Mouse (Mus musculus) embryonic facial prominence, embryonic 12.5 days (tissue): ENCODE results near the gene Cxcl9. TPM values are rescaled to one million over a fixed set of nuclear protein-coding genes. Genes with fewer than 3 reads are reported as not detected.

Experiments used
- ATAC-seq: fragments of 200-750 bp; cut with Nextera tagmentation; 2 replicates; pipeline ENCODE4 v1.8.0; 2017; ENCODE audit not compliant: insufficient number of reproducible peaks, insufficient read depth, low FRiP score, low TSS enrichment
- H3K27ac ChIP-seq: fragments of 300-500 bp; sonication (generic); 2 replicates; pipeline ENCODE4 v1.5.1; 2016; ENCODE audit warnings: mild to moderate bottlenecking
- H3K27me3 ChIP-seq: fragments of 300-500 bp; sonication (generic); 2 replicates; pipeline ENCODE4 v1.6.1; 2016; ENCODE audit warnings: mild to moderate bottlenecking, moderate library complexity
- H3K36me3 ChIP-seq: fragments of 300-500 bp; sonication (generic); 2 replicates; pipeline ENCODE4 v1.6.1; 2016; ENCODE audit warnings: mild to moderate bottlenecking
- H3K4me1 ChIP-seq: fragments of 300-500 bp; sonication (generic); 2 replicates; pipeline ENCODE4 v1.6.1; 2016
- H3K4me2 ChIP-seq: fragments of 300-500 bp; sonication (generic); replicated peaks from 2 replicates; pipeline ENCODE4 v1.6.1; 2016; ENCODE audit warnings: mild to moderate bottlenecking, moderate library complexity
- H3K4me3 ChIP-seq: fragments of 300-500 bp; sonication (generic); 2 replicates; pipeline ENCODE4 v1.5.1; 2016; ENCODE audit warnings: mild to moderate bottlenecking
- H3K9ac ChIP-seq: fragments of 300-500 bp; sonication (generic); 2 replicates; pipeline ENCODE4 v1.6.1; 2016; ENCODE audit warnings: mild to moderate bottlenecking, moderate library complexity
- H3K9me3 ChIP-seq: fragments of 300-500 bp; sonication (generic); 2 replicates; pipeline ENCODE4 v1.6.1; 2016; ENCODE audit warnings: mild to moderate bottlenecking, moderate library complexity
- WGBS: fragments of 180-500 bp; shearing (Covaris S2); methylation state at CpG from one replicate; pipeline ENCODE4 v1.1.7; 2016; 5-methylcytosine and 5-hydroxymethylcytosine counted together
- polyA plus RNA-seq: library from polyadenylated mRNA; unstranded; fragments of >200 nt; fragmentation: Nextera tagmentation; extraction: Ambion mirVana; gene quantifications from 2 replicates; pipeline ENCODE4 v1.2.1, GENCODE M21; 2016

Cxcl9 gene
- polyA plus RNA-seq, 1 experiment from 2014 or later, result not detected

DNA sequence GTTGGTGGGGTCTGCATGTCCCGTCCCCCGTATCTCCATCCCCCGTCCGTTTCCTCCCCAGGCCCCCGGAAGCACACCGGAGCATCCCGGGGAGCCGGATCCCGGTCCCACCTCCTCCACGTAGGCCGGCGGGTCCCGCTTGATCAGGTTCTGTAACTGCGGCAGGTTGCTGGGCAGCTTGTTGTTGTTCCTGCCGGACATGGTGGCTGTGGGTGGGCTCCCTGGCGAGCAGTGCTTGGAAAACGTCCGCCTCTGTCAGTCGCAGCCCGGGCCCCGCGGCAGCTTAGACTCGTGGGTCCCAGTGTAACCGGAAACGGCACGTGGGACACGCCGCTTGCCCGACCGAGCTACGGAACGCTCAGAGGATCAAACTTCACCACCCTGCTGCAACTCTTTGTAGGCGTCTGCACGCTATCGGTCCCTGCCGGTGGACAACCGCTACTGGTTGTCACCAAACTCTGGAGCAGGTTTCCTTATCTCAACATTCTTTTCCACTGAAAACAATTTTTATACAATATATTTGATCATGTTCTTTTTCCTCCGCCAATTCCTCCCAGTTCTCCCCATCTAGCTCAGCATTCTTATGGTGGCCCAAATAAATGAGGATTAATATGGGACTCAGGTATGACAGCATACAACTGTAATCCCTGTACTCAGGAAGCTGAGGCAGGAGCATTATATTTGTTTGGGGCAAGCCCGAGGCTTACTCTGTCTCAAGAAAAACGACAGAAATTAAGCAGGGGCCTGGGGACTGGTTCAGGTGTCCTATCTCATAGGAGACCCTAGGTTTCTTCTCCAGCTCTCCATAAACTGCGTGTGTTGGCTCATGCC is 18.0 kb downstream of the Cxcl9 start, which contains the start of gene Sdad1:
Gene Sdad1 (minus strand): TSS at position 799 of the 831 bp plus-strand sequence.
- 3% methylated on average over 41 of the region's 41 CpGs for whole genome bisulfite sequencing
- peak within 1 kb of the TSS; percentile 52; the same call in 1 of the 2 replicates for H3K27ac ChIP-seq
- H3K36me3 ChIP-seq, result peaks cover 9% of the 10 kb centered on the region; the same call in 1 of the 2 replicates
- no peaks in the 10 kb centered on the region for H3K27me3 ChIP-seq
- peak within 1 kb of the TSS; percentile 78 for H3K9ac ChIP-seq
- peaks cover 8% of the 10 kb centered on the region for H3K4me1 ChIP-seq
- H3K4me3 ChIP-seq, result peak within 1 kb of the TSS; percentile 88
- no peaks in the 10 kb centered on the region for H3K9me3 ChIP-seq
- peak within 1 kb of the TSS; percentile 64 for H3K4me2 ChIP-seq
- peak; percentile 91 for ATAC-seq

DNA sequence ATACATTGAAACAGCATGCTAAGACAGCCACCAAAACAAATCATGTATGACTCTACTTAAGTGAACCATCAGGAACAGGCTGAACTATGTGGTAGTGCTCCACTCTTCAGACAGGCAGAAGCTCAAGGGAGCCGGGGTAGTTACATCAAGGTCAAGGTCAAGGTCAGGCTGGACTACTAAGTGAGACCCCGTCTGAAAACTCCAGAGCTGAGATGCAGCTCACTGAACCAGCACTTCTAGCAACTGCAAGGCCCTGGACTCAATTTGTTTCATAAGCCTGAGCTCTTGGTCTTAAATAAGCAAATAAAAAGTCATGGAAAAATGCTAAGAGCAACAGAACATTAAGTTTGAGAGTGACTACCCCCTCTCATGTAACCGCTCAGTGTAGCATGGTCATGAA is 23.6 kb downstream of the Cxcl9 start:
- peaks cover 61% of the 10 kb centered on the region for H3K36me3 ChIP-seq
- ATAC-seq, result no peak
- no peak overlapping the region for H3K4me3 ChIP-seq
- no peak overlapping the region for H3K9ac ChIP-seq
- 84% methylated on average over 3 of the region's 3 CpGs for WGBS
- H3K4me2 ChIP-seq, result no peak overlapping the region
- H3K9me3 ChIP-seq, result no peaks in the 10 kb centered on the region
- no peak overlapping the region for H3K27ac ChIP-seq
- H3K27me3 ChIP-seq, result no peaks in the 10 kb centered on the region
- peaks cover 8% of the 10 kb centered on the region for H3K4me1 ChIP-seq

DNA sequence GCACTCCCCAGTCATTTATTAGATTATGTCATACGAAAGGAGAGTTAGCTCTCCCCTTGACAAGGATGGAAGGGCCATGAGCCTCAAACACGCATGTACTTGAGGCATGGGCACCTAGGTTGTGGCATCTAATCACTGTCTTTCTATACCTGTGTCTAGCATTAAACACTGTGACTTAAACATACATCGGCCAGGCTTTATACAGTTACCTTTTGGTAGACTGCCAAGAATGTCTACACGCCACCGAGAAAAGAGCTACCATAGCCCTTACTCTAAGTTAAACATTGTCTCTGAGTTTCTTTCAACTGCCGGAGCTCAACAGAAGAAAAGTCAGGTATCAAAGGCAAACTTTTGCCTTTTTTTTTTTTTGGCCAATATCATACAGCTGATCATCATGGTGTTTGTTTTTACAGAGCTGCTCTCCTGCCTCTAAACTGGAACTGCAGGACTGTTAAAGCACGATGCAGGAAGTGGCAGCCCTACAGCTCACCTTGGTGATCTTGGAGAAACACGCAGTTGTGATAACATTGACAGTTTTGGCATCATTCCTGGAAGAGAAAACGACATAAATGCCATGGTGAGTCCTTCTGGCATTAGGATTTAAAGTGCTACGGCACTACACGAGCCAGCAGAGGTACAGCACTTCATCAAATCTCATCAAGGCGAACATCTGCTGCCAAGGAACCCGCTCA is 25.6 kb downstream of the Cxcl9 start:
- H3K4me1 ChIP-seq, result no peaks in the 10 kb centered on the region
- H3K27me3 ChIP-seq, result no peaks in the 10 kb centered on the region
- no peak overlapping the region for H3K4me2 ChIP-seq
- no peak for ATAC-seq
- WGBS, result 91% methylated on average over 13 of the region's 13 CpGs
- no peak overlapping the region for H3K9ac ChIP-seq
- no peaks in the 10 kb centered on the region for H3K9me3 ChIP-seq
- H3K36me3 ChIP-seq, result peaks cover 79% of the 10 kb centered on the region
- no peak overlapping the region for H3K27ac ChIP-seq
- H3K4me3 ChIP-seq, result no peak overlapping the region

DNA sequence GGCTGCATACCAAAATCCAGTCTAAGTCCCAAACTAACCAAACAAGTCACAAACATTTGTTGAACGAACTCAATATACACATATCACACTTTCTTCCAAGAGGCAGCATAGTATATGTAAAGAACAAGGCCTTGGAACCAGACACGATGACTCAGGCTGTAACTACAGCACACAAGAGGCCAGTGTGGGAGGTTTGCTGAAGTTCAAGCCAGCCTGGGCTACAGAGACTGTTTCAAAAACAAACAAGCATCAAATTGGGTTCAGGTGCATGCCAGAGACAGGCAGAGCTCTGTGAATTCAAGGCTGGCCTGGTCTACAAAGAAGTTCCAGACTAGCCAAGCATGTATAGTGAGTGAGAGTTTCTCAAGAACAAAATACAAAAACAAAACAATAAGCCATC is 33.4 kb downstream of the Cxcl9 start:
- 87% methylated on average over 2 of the region's 2 CpGs for WGBS
- no peak overlapping the region for H3K4me3 ChIP-seq
- ATAC-seq, result no peak
- no peaks in the 10 kb centered on the region for H3K27me3 ChIP-seq
- no peaks in the 10 kb centered on the region for H3K9me3 ChIP-seq
- peaks cover 92% of the 10 kb centered on the region for H3K36me3 ChIP-seq
- no peak overlapping the region for H3K4me2 ChIP-seq
- H3K4me1 ChIP-seq, result no peaks in the 10 kb centered on the region
- no peak overlapping the region for H3K27ac ChIP-seq
- H3K9ac ChIP-seq, result no peak overlapping the region

DNA sequence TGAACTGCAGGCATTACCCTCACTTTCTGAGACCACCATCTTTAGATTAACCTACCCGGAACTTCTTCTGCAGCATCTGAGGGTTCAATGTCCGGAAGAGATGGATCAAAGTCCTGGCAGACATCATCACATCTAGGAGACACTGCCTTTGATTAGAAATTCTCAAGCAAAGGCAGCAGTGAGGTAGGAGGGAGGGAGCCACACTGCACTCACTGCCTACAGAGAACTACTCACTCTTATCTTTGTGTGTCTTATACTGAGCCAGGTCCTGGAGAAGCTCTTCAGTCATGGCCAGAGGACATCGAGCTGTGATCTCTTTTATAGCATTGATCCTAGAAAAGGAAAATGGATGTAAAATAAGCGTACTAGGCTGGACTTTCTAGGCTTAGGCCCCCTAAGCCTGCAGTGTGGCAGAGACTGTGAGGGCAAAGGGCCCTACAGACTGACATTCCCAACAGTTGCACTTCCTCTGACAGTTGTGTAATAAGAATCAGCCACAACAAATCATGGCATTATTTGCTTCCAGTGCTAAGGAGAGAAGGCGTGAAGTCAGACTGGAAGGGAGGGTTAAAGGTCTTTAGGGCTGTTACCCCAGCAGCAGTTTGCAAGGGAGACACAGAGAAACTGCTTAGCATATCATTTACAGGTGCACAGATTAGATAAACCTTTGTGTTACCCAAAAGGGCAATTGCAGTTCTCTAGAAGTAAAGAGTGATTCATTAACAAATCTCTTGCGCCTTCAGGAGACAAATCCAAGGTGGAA is 36.0 kb downstream of the Cxcl9 start:
- no peaks in the 10 kb centered on the region for H3K9me3 ChIP-seq
- H3K4me3 ChIP-seq, result no peak overlapping the region
- 85% methylated on average over 6 of the region's 6 CpGs for WGBS
- H3K4me1 ChIP-seq, result no peaks in the 10 kb centered on the region
- no peaks in the 10 kb centered on the region for H3K27me3 ChIP-seq
- H3K4me2 ChIP-seq, result no peak overlapping the region
- H3K27ac ChIP-seq, result no peak overlapping the region
- H3K9ac ChIP-seq, result no peak overlapping the region
- H3K36me3 ChIP-seq, result peaks cover 91% of the 10 kb centered on the region
- no peak for ATAC-seq

DNA sequence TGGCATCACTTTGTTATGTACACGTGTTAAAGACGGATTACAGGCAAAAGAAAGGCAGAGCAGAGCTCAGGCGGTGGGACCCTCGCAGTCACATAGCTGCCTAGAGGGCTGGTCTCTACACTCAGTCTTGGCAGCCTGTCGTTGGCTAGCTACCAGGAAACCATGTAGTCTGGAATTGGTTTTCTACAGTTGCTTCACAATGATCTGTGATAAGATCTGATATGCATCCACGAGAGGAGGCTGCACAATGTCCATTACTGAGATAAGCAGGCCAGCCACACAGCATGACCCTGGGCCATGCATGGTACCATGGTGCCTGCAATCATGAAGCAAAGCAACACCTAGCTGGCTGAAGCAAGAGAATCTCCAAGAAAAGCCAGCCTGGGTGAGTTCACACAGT is 40.0 kb downstream of the Cxcl9 start:
- WGBS, result 85% methylated on average over 6 of the region's 6 CpGs
- H3K4me1 ChIP-seq, result no peaks in the 10 kb centered on the region
- H3K4me3 ChIP-seq, result no peak overlapping the region
- no peak overlapping the region for H3K27ac ChIP-seq
- no peak for ATAC-seq
- H3K9me3 ChIP-seq, result no peaks in the 10 kb centered on the region
- H3K27me3 ChIP-seq, result no peaks in the 10 kb centered on the region
- H3K9ac ChIP-seq, result no peak overlapping the region
- peaks cover 73% of the 10 kb centered on the region for H3K36me3 ChIP-seq
- no peak overlapping the region for H3K4me2 ChIP-seq

DNA sequence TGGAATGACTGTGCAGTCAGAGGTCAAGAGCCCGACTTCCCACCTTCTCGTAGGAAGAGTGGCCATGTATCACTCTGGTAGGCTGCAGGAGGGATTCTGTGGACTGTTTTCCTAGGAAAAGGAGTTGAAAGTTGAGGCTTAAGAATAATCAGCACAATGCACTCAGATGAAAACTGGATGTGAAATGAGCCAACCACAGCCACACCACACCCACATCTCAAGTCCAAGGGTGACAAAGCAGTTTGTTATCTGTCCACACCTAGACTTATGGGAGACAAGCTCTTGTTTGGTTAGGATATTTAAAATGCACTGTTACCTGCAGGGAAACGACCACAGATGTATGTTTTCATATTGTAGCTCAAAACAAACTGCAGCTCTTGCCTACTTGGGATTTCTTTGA is 44.8 kb downstream of the Cxcl9 start:
- H3K36me3 ChIP-seq, result peaks cover 28% of the 10 kb centered on the region
- H3K4me2 ChIP-seq, result no peak overlapping the region
- no peak overlapping the region for H3K9ac ChIP-seq
- H3K27me3 ChIP-seq, result no peaks in the 10 kb centered on the region
- H3K4me3 ChIP-seq, result no peak overlapping the region
- WGBS, result 65% methylated on average over 3 of the region's 3 CpGs
- H3K27ac ChIP-seq, result no peak overlapping the region
- ATAC-seq, result no peak
- 0 out of 2 replicates have a peak, but pooled peaks cover 3% of the 10 kb centered on the region for H3K4me1 ChIP-seq
- no peaks in the 10 kb centered on the region for H3K9me3 ChIP-seq

DNA sequence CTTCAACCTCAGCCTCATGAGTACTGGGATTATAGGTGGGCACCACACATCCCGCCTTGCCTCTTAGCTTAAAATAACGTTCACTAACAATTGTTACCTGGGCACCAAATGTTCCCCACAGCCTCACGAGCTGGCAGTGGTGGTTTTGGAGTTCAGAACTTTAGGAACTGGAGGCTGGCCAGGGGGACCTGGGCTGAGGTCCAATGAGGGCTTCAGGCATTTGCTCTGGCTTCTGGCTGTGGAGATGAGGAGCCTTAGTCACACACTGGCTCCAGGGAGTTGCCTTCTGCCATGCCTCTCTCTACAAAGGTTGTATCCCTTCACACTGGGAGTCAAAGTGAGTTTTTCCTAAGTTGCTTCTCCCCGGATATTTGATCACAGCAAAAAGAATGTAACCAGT is 45.3 kb downstream of the Cxcl9 start:
- Histone ChIP-seq H3K36me3 (peaks cover 22% of the 10 kb centered on the region), H3K27me3 (no peaks in the 10 kb centered on the region), H3K4me1 (0 out of 2 replicates have a peak, but pooled peaks cover 3% of the 10 kb centered on the region), H3K9me3 (no peaks in the 10 kb centered on the region), H3K27ac (no peak overlapping the region), H3K4me2 (no peak overlapping the region), H3K4me3 (no peak overlapping the region), H3K9ac (no peak overlapping the region)
- 81% methylated on average over 4 of the region's 4 CpGs for WGBS
- no peak for ATAC-seq

DNA sequence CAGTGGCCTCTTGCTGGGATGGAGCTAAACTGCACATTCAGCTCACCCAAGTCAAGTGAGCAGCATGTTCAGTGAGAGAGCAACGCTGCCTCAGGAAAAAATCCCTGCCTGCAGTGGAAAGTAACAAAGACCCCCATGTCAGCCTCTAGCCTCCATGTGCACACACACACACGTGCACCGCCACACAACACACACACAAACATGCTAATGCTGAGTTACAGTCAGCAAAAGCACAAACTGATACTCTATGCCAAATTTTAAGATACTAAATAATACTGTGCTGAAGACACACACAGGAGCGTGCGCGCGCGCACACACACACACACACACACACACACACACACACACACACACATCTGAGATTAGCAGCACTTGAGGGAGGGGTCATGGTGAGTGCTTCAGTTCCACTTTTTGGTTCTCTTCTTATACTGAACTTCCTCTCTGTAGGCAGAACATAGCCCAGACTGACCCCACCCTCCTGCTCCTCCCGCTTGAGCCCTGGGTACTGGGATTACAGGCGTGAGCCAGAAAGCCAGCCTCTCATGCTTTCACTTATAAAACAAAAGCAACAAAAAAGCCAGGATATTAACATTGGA is 48.8 kb downstream of the Cxcl9 start:
- peak overlapping the region; percentile 82; the same call in 1 of the 2 replicates for H3K4me2 ChIP-seq
- no peak overlapping the region for H3K9ac ChIP-seq
- WGBS, result 82% methylated on average over 10 of the region's 10 CpGs
- no peak overlapping the region for H3K4me3 ChIP-seq
- no peak for ATAC-seq
- H3K27me3 ChIP-seq, result no peaks in the 10 kb centered on the region
- H3K4me1 ChIP-seq, result 0 out of 2 replicates have a peak, but pooled peaks cover 3% of the 10 kb centered on the region
- no peaks in the 10 kb centered on the region for H3K36me3 ChIP-seq
- no peaks in the 10 kb centered on the region for H3K9me3 ChIP-seq
- no peak overlapping the region for H3K27ac ChIP-seq

DNA sequence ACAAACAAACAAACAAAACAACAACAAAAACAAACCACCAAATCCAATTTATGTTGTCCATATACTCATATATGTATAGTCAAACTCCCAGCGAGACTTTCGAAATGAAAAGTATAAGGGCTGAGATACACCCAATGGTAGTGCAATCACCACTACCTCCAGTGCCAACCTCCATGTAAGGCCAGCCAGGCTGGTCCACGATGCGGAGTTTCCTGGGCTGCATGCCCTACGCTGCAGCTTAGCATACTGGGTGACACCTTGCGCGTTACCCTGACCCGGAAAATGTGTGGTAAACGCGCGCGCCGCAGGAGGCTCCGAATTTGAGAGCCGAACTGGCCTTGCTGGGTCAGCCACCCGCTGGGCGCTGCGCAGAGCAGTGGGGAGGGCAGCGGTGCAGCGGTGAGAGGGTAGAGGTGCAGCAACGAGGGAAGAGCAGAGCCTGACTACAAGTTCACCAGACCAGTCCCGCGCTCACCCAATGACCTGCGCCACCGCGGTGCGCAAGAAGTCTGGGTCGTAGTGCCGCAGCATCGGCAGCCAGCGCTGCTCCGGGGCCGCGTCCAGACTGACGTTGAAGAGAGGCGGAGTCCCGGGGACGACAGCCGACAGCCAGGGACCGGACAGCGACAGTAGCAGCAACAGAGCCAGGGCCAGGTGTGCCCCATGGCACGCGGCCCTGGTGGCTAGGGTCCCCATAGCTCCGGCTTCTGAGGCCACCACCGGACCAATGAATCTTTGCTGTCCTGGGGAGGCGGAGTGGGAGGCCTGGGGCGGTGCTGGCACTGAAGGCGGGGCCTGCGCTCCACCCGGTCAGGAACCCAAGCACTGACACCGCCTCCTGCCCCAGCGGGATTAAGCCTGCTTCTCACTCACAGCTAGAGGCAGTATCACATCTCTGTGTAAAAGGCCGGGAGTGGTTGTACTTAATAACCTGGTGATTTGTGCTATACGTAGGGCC is 50.2 kb downstream of the Cxcl9 start, which contains the start of gene Naaa:
Gene Naaa (minus strand): TSS at position 734 of the 958 bp plus-strand sequence.
- H3K36me3 ChIP-seq, result no peaks in the 10 kb centered on the region
- H3K4me3 ChIP-seq, result peak within 1 kb of the TSS; percentile 72
- no peaks in the 10 kb centered on the region for H3K27me3 ChIP-seq
- WGBS, result 3% methylated on average over 54 of the region's 54 CpGs
- peak within 1 kb of the TSS; percentile 57 for H3K9ac ChIP-seq
- 0 out of 2 replicates have a peak, but pooled peaks cover 3% of the 10 kb centered on the region for H3K4me1 ChIP-seq
- ATAC-seq, result peak; percentile 82
- no peaks in the 10 kb centered on the region for H3K9me3 ChIP-seq
- H3K27ac ChIP-seq, result 0 out of 2 replicates have a peak within 1 kb of the TSS, but pooled peaks have one; percentile 13
- peak within 1 kb of the TSS; percentile 82 for H3K4me2 ChIP-seq
